Mouse (Mus musculus) myocyte (in vitro differentiated cells): Measurements from ENCODE around the gene Phf7.

Experiments
- MAX ChIP-seq: IDR thresholded peaks from one replicate; pipeline ENCODE4 v1.6.1; 2011; ENCODE audit warnings: low read depth, mild to moderate bottlenecking, control low read depth
- USF1 ChIP-seq: IDR thresholded peaks from one replicate; pipeline ENCODE4 v1.6.1; 2011; ENCODE audit warnings: low read depth, mild to moderate bottlenecking, control low read depth, moderate library complexity

GRCm38 (mm10) chr14:31195968-31196367 lies 55.1 kb downstream of the Phf7 start:
- TF ChIP-seq MAX (no peak), USF1 (no peak)
